Mouse (Mus musculus): ENCODE measurements around the gene Yy1. TPM values are rescaled to one million over a fixed set of nuclear protein-coding genes. Genes with fewer than 3 reads are reported as not detected.
A peak's percentile ranks its signal among the peaks of the same experiment; 100 is the strongest.

Gene Yy1
- polyA plus RNA-seq, 2 experiments = 7.9 to 11.8 TPM

DNA sequence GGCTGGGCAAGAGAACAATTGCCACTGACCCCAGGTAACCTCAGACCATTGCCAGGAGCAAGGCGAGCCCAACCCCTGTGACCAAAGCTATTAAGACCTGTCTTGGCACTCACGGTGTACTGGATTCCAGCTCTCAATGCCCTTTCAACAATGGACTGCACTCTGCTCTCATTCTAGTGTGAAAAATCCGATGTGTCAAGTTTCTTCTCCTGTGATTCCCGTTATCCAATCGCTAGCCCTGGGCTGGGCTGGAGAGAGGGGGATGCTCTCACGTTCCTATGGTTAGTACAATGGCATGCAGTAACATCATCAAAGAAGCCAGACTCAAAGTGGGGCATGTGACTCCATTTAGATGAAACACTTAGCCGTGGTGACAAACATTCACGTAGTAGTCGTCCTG lies 41.0 kb upstream of the Yy1 start:
- H3K27ac ChIP-seq = no peak overlapping the region
- no peak for ATAC-seq (ENCODE audit: insufficient read depth)
- no peak for DNase-seq (ENCODE audit: low read depth in 3 of 3, low spot score in 3 of 3)

DNA sequence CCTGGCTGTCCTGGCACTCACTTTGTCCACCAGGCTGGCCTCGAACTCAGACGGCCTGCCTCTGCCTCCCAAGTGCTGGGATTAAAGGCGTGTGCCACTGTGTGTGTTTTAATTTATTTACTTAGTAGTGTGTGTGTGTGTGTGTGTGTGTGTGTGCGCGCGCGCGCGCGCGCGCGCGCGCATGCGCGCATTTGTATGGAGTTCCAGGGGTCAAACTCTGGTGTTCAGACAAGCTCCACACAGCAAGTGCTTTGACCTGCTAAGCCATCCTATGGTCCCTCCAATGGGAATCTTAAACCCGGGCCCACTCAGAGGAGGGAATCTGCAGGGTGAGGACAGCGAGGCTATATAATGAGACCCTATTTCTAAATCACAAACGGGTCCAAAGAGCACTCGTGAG lies 37.6 kb upstream of the Yy1 start:
- 82% methylated on average over 21 of the region's 21 CpGs for WGBS (ENCODE audit: insufficient replicate concordance)
- Histone ChIP-seq H3K4me2 (ENCODE audit: low read depth) (no peak overlapping the region), H3K9ac (replicated peaks) (no peak overlapping the region), H3K4me1 (replicated peaks; ENCODE audit: control insufficient read depth in 2 of 2, insufficient read depth in 2 of 2, low read length in 1 of 2) (no peaks in the 10 kb centered on the region), H3K36me3 (replicated peaks; ENCODE audit: control insufficient read depth, insufficient read depth, low read depth) (no peaks in the 10 kb centered on the region), H3K4me3 (ENCODE audit: insufficient read depth in 1 of 2, low read depth in 2 of 2, low read length in 2 of 2) (no peak overlapping the region), H3K27me3 (ENCODE audit: control insufficient read depth, insufficient read depth, low read length) (no peaks in the 10 kb centered on the region), H3K27ac (no peak overlapping the region), H3K9me3 (ENCODE audit: control insufficient read depth, low read length) (no peaks in the 10 kb centered on the region)
- no peak for TF ChIP-seq CTCF (IDR thresholded peaks at IDR 0.05; ENCODE audit: low read depth)
- TF ChIP-seq EP300 (IDR thresholded peaks at IDR 0.05; ENCODE audit: low read depth) = no peak
- DNase-seq (ENCODE audit: low read depth in 3 of 3, low spot score in 3 of 3) (no peak), ATAC-seq (ENCODE audit: insufficient read depth) (no peak)

More for the DNA sequence above, 41.0 kb upstream of the Yy1 start:
- Histone ChIP-seq H3K36me3 (replicated peaks; ENCODE audit: control insufficient read depth, insufficient read depth, low read depth) (no peaks in the 10 kb centered on the region), H3K9ac (replicated peaks) (no peak overlapping the region), H3K9me3 (ENCODE audit: control insufficient read depth, low read length) (no peaks in the 10 kb centered on the region), H3K4me2 (ENCODE audit: low read depth) (no peak overlapping the region), H3K27me3 (ENCODE audit: control insufficient read depth, insufficient read depth, low read length) (no peaks in the 10 kb centered on the region), H3K4me1 (replicated peaks; ENCODE audit: control insufficient read depth in 2 of 2, insufficient read depth in 2 of 2, low read length in 1 of 2) (no peaks in the 10 kb centered on the region), H3K4me3 (ENCODE audit: insufficient read depth in 1 of 2, low read depth in 2 of 2, low read length in 2 of 2) (no peak overlapping the region)
- TF ChIP-seq CTCF (IDR thresholded peaks at IDR 0.05; ENCODE audit: low read depth) (no peak), EP300 (IDR thresholded peaks at IDR 0.05; ENCODE audit: low read depth) (no peak)
- 65% methylated on average over 9 of the region's 9 CpGs for WGBS (ENCODE audit: insufficient replicate concordance)

GRCm38 (mm10) chr12:108756611-108757010 lies 36.2 kb upstream of the Yy1 start:
- ATAC-seq (ENCODE audit: insufficient read depth) (no peak), DNase-seq (ENCODE audit: low read depth in 3 of 3, low spot score in 3 of 3) (no peak)
- Histone ChIP-seq H3K27me3 (ENCODE audit: control insufficient read depth, insufficient read depth, low read length) (no peaks in the 10 kb centered on the region), H3K27ac (no peak overlapping the region), H3K4me1 (replicated peaks; ENCODE audit: control insufficient read depth in 2 of 2, insufficient read depth in 2 of 2, low read length in 1 of 2) (peaks cover 5 to 10% of the 10 kb centered on the region in 2 experiments), H3K4me3 (ENCODE audit: insufficient read depth in 1 of 2, low read depth in 2 of 2, low read length in 2 of 2) (no peak overlapping the region), H3K9me3 (ENCODE audit: control insufficient read depth, low read length) (no peaks in the 10 kb centered on the region), H3K4me2 (ENCODE audit: low read depth) (no peak overlapping the region), H3K9ac (replicated peaks) (no peak overlapping the region), H3K36me3 (replicated peaks; ENCODE audit: control insufficient read depth, insufficient read depth, low read depth) (no peaks in the 10 kb centered on the region)
- 73% methylated on average over 10 of the region's 10 CpGs for WGBS (ENCODE audit: insufficient replicate concordance)
- TF ChIP-seq CTCF (IDR thresholded peaks at IDR 0.05; ENCODE audit: low read depth) (peak; percentile 20; the same call in 1 of the 2 replicates), EP300 (IDR thresholded peaks at IDR 0.05; ENCODE audit: low read depth) (no peak)

- ATAC-seq (ENCODE audit: insufficient read depth) (peak; percentile 98), DNase-seq (ENCODE audit: low read depth in 3 of 3, low spot score in 3 of 3) (peak; percentile 89 to 91 (median 90))
- Histone ChIP-seq H3K27me3 (ENCODE audit: control insufficient read depth, insufficient read depth, low read length) (no peaks in the 10 kb centered on the region), H3K4me2 (ENCODE audit: low read depth) (peak overlapping the region; percentile 78), H3K36me3 (replicated peaks; ENCODE audit: control insufficient read depth, insufficient read depth, low read depth) (no peaks in the 10 kb centered on the region), H3K4me1 (replicated peaks; ENCODE audit: control insufficient read depth in 2 of 2, insufficient read depth in 2 of 2, low read length in 1 of 2) (peaks cover 8 to 14% of the 10 kb centered on the region in 2 experiments), H3K9ac (replicated peaks) (peak overlapping the region; percentile 66), H3K9me3 (ENCODE audit: control insufficient read depth, low read length) (no peaks in the 10 kb centered on the region), H3K4me3 (ENCODE audit: insufficient read depth in 1 of 2, low read depth in 2 of 2, low read length in 2 of 2) (peak overlapping the region; percentile 60 to 69), H3K27ac (no peak overlapping the region)
- TF ChIP-seq CTCF (IDR thresholded peaks at IDR 0.05; ENCODE audit: low read depth) (peak; percentile 99), EP300 (IDR thresholded peaks at IDR 0.05; ENCODE audit: low read depth) (no peak)
- WGBS (ENCODE audit: insufficient replicate concordance) = under 1% methylated on average over 41 of the region's 41 CpGs
Observed at GRCm38 (mm10) chr12:108757717-108758257, 35.0 kb upstream of the Yy1 start.

DNA sequence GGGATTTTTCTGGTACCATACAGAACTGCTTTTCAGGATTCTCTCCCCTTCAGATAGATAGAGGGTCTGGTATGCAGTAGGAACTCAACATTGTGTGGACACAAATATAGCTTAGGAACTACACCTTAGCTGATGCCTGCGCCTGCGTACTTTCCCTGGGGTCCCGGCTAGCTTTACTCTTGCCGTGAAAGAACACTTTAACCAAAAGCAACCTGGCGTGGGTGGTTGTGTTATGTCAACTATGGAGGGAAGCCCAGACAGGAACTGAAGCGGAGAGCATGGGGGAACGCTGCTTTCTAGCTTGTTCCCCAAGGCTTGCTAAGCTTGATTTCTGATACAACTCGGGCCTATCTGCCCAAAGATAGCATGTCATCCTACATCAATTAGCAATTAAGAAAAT lies 34.5 kb upstream of the Yy1 start:
- whole genome bisulfite sequencing (ENCODE audit: insufficient replicate concordance) = 70% methylated on average over 8 of the region's 8 CpGs
- H3K27ac ChIP-seq = no peak overlapping the region
- TF ChIP-seq EP300 (IDR thresholded peaks at IDR 0.05; ENCODE audit: low read depth) (no peak), CTCF (IDR thresholded peaks at IDR 0.05; ENCODE audit: low read depth) (no peak; the same call in 1 of the 2 replicates)
- H3K9ac ChIP-seq (replicated peaks) = no peak overlapping the region
- DNase-seq (ENCODE audit: low read depth in 3 of 3, low spot score in 3 of 3) (no peak), ATAC-seq (ENCODE audit: insufficient read depth) (no peak)
- peaks cover 13 to 19% of the 10 kb centered on the region in 2 experiments for H3K4me1 ChIP-seq (replicated peaks; ENCODE audit: control insufficient read depth in 2 of 2, insufficient read depth in 2 of 2, low read length in 1 of 2)
- peak overlapping the region in 1 of 2 experiments; percentile 69; a peak in 2 of 4 replicates for H3K4me3 ChIP-seq (ENCODE audit: insufficient read depth in 1 of 2, low read depth in 2 of 2, low read length in 2 of 2)
- H3K27me3 ChIP-seq (ENCODE audit: control insufficient read depth, insufficient read depth, low read length) = no peaks in the 10 kb centered on the region
- peak overlapping the region; percentile 78 for H3K4me2 ChIP-seq (ENCODE audit: low read depth)
- H3K36me3 ChIP-seq (replicated peaks; ENCODE audit: control insufficient read depth, insufficient read depth, low read depth) = no peaks in the 10 kb centered on the region
- H3K9me3 ChIP-seq (ENCODE audit: control insufficient read depth, low read length) = no peaks in the 10 kb centered on the region
